Mouse (Mus musculus) MEL (cell line): ENCODE results near the gene Fnip2.

Source experiments
- CTCF ChIP-seq, 3 experiments: IDR thresholded peaks in 2 of 3; conservative IDR thresholded peaks in 1 of 3; 2 replicates each; pipeline ENCODE4 v1.5.1; 2011 to 2012; ENCODE audit warnings: low read length in 3 of 3, low read depth in 2 of 3, mild to moderate bottlenecking in 2 of 3, improper control_type of control experiment in 1 of 3, inconsistent platforms in 1 of 3, mixed read lengths in 1 of 3, moderate library complexity in 1 of 3; ENCODE audit not compliant: control insufficient read depth in 1 of 3, insufficient read depth in 1 of 3, poor library complexity in 1 of 3, severe bottlenecking in 1 of 3
- E2F4 ChIP-seq: IDR thresholded peaks from 2 replicates; pipeline ENCODE4 v1.6.1; 2011; ENCODE audit warnings: low read depth, low read length, improper control_type of control experiment, borderline replicate concordance
- GATA1 ChIP-seq: IDR thresholded peaks from 2 replicates; pipeline ENCODE4 v1.6.1; 2011; ENCODE audit warnings: low read depth, low read length, improper control_type of control experiment
- HCFC1 ChIP-seq: IDR thresholded peaks from 2 replicates; pipeline ENCODE4 v1.6.1; 2012; ENCODE audit warnings: low read depth, mild to moderate bottlenecking, inconsistent platforms, low read length, improper control_type of control experiment, moderate library complexity
- MAZ ChIP-seq: IDR thresholded peaks from 2 replicates; pipeline ENCODE4 v1.6.1; 2012; ENCODE audit warnings: low read depth, mild to moderate bottlenecking, inconsistent platforms, low read length, improper control_type of control experiment
- MXI1 ChIP-seq: IDR thresholded peaks from 2 replicates; pipeline ENCODE4 v1.6.1; 2011; ENCODE audit warnings: mild to moderate bottlenecking, low read depth, low read length, improper control_type of control experiment
- POLR2A ChIP-seq, 2 experiments: IDR thresholded peaks; 2 replicates each; pipeline ENCODE4 v1.6.1; 2011 to 2012; ENCODE audit warnings: low read length in 2 of 2, mild to moderate bottlenecking in 2 of 2, control low read depth in 1 of 2, improper control_type of control experiment in 1 of 2, low read depth in 1 of 2, moderate library complexity in 1 of 2; ENCODE audit not compliant: control insufficient read depth in 1 of 2, insufficient read depth in 1 of 2, poor library complexity in 1 of 2
- SMC3 ChIP-seq: IDR thresholded peaks from 2 replicates; pipeline ENCODE4 v1.6.1; 2011; ENCODE audit warnings: low read depth, low read length, improper control_type of control experiment
- UBTF ChIP-seq: IDR thresholded peaks from 2 replicates; pipeline ENCODE4 v1.6.1; 2012; ENCODE audit warnings: low read depth, mild to moderate bottlenecking, inconsistent platforms, low read length, improper control_type of control experiment, moderate library complexity, borderline replicate concordance; ENCODE audit not compliant: insufficient read depth
- USF2 ChIP-seq, 2 experiments: IDR thresholded peaks; 2 replicates each; pipeline ENCODE4 v1.6.1; 2011 to 2012; ENCODE audit warnings: improper control_type of control experiment in 2 of 2, low read length in 2 of 2, borderline replicate concordance in 1 of 2, inconsistent platforms in 1 of 2, low read depth in 1 of 2, mild to moderate bottlenecking in 1 of 2; ENCODE audit not compliant: insufficient read depth in 1 of 2
- ZC3H11A ChIP-seq: IDR thresholded peaks from 2 replicates; pipeline ENCODE4 v1.6.1; 2012; ENCODE audit warnings: low read depth, mild to moderate bottlenecking, inconsistent platforms, low read length, improper control_type of control experiment

DNA sequence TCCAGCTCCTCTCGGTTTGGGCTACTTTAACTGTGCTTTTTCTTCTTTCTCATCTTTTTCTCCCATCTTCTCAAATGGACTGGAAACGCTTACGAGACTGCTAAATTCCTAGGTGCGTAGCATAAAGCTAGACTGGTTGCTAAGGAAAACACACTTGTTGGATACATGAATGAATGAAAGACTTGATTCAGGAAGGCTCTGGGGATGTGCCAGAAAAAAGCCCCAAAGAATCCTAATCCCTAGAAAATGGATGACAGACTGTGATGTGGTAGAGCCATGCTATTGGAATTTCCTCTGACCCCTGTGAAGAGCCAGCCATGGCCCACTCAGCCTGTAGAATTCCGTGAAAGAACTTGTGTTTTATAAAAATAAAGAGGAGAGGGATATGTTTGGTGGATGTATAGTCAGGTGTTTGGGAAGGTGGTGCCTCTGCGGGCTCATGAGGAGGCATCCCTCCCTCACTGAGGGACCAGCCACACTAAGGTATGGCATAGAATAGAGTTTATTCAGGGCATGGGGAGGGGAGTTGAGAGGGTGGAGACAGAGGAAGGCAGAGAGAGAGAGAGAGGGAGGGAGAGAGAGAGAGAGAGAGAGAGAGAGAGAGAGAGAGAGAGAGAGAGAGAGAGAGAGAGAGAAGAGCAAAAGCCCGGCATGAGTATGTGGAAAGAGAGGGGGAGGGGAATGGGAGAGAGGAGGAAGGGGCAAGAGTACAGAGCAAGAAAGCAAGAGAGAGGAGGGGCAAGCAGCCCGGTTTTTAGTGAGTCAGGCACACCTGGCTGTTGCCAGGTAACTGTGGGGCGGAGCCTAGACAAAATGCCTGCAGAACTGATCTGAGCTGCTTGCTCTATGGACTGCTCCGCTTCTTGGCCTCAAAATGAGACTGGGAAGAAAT is 8.2 kb upstream of the Fnip2 start:
- TF ChIP-seq MAZ (no peak), POLR2A (IDR thresholded peaks at IDR 0.05; ENCODE audit: control insufficient read depth in 1 of 2, insufficient read depth in 1 of 2, low read depth in 1 of 2, low read length in 2 of 2, poor library complexity in 1 of 2) (no peak), MXI1 (no peak), USF2 (IDR thresholded peaks at IDR 0.05; ENCODE audit: borderline replicate concordance in 1 of 2, insufficient read depth in 1 of 2, low read depth in 1 of 2, low read length in 2 of 2) (no peak), UBTF (no peak), ZC3H11A (no peak), GATA1 (no peak), E2F4 (no peak), CTCF (IDR thresholded peaks at IDR 0.05 in 2 of 3, conservative IDR thresholded peaks at IDR 0.05 in 1 of 3; ENCODE audit: control insufficient read depth in 1 of 3, insufficient read depth in 1 of 3, low read depth in 2 of 3, low read length in 3 of 3, poor library complexity in 1 of 3, severe bottlenecking in 1 of 3) (no peak), HCFC1 (no peak), SMC3 (no peak)
